Mouse (Mus musculus): ENCODE results near the gene Elavl4.

Elavl4 gene

DNA sequence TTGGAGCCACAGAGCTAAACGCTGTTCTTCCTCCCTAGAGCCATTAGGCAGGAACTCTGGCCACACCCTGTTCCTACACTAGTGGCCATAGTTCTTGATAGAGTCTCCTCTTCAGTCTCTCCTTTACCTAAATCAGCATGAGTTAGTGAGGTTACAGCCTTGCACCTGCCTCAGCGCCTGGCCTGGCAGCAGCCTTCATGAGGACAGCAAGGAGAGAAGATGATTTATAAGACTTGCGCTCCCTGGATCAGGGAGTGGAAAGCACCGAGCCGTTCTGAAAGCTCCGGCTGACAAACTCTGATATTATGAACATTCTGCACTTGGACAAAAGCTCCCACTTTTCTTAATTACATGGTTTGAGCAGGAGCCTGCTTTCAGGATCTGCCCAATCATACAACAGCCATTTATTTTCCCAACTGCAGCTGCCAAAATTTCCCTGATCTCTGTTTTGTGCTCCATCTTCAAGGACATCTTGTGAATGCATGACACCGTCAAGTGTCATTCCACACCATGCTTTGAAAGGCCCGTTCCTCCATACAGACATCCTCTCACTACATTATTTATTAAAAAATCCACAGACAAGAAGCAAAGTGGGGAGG is 87.3 kb downstream of the Elavl4 start:
- DNase-seq: no peak

GRCm38 (mm10) chr4:110257360-110257759 is 94.3 kb downstream of the Elavl4 start:
- DNase-seq: no peak

DNA sequence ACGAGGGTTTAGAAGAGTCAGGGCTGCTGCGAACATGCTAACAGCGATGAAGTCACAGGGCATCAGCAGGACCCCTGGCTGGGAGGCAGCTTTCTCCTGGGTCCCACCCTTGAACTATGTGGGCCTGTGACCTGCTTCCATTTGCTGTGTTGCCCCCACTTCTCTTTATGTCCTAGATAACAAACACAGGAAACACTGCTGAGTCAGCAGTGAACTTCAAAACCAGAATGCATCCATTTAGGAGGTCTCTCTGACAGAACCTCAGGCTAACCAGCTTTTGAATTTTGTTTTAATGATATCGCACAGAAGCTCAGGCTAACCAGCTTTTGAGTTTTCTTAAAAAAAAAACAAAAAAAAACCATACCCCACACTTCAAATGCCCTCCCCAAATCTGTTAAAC is 96.1 kb downstream of the Elavl4 start:
- no peak for DNase-seq

DNA sequence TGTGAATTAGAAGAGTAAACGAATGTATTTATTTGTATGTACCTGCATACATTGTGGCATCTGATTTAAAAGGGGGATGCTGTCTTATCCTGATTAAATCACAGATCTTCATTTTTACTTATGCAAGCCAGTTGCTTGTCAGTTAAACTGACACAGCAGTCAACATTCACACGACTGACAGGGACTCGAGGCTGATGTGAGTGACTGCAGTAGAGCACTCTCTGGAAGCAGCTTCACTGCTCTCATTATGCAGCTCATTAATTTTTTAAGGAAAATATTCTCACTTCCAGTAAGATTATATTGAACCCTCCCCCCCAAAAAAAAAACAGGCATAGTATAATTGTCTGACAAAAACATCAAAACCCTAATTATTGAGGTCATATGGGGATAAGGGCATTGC is 101.7 kb downstream of the Elavl4 start:
- no peak for DNase-seq

DNA sequence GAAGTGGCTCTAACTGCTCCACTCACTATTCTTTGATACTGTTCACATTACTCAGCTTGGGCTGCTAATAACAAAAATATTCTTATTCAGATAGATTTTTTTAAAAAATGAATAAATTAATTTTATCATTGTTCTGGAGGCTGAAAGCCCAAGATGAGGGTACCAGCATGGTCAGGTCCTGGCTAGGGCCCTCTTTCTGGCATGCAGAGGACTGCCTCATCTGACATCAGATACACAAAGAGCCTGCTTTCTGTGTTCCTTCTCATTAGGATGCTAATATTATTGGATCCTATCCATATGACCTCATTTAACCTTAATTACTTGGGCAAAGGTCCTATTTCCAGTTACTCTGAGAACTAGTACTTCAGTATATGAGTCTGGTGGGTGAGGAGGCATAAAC is 108.8 kb downstream of the Elavl4 start:
- DNase-seq: no peak

- no peak for DNase-seq
These were observed 117.2 kb downstream of the Elavl4 start for GRCm38 (mm10) chr4:110234554-110234953.

GRCm38 (mm10) chr4:110232327-110232726 is 119.4 kb downstream of the Elavl4 start:
- DNase-seq: no peak

DNA sequence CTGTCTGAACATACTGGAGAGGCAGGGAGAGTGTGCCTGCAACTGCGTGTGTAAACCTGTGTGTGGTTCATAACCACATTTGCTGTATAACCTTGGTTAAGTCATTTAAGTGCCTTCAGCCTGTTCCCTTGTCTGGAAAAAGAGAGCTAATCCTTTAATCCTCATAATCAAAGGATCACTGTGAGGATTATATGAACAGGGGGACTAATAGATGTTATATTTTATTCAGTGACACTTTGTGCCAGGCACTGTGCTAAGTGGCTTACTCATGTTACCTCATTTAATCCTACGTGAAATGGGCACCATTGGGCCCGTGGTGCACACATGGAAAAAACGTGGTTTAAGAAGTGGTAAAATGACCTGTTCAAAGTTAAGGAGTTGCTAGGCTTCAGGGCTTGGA is 119.9 kb downstream of the Elavl4 start:
- no peak for DNase-seq

DNA sequence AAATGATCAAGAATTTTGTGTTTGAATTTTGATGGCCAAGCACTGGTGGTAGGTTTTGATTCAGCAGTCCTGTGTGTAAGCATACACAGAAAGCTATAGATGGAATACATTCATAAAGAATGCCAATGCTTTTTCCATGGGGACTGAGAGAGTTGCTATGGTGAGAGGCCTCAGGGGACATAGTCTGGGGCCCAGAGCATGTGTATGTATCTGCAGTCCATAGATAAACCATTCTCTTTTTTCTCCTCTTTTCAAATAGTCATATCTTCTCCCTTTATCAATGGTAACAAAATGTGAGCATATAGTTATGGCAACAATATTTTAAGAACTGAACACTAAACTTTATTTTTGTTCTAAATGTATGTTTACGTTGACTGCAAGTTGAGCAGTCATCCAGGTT is 122.1 kb downstream of the Elavl4 start:
- no peak for DNase-seq

DNA sequence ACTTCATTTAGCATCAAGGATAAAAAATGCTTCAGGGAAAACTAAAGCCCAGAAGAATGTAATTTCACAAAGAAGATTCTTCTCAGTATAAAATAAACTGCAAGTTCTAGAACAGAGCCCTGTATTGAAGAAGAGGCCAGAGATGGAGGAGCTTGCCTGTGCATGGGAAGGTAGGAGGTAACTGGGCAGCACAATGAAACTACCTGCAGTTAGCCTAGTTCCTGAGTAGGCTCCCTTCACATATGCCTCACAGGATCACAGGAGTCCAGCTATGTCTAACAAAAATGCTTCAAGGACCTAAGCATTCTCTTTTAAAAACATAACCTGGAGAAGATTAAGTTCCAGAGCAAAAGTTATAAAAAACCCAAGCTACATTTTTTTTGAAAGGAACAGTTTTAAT is 122.5 kb downstream of the Elavl4 start:
- DNase-seq: no peak

GRCm38 (mm10) chr4:110227621-110228031 is 124.1 kb downstream of the Elavl4 start:
- DNase-seq: no peak

DNA sequence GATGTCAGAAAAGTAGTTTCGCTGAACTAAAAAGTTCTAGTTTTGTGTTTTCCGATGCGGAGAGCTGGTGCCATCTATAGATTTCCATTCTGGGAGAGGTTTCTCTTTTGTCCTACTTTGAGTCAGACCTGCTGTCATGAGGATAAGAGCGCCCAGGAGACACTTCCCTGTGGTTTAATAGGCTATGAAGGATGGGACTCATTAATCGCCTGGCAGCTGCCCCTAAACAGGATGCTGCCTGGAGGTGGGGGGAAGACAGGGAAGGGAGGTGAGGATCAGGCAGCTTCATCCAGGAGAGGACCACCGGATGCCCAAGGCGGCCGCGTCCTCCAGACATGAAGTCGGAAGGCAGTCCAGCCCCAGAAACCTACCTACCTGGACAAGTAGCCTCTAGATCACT is 126.2 kb downstream of the Elavl4 start:
- no peak for DNase-seq

DNA sequence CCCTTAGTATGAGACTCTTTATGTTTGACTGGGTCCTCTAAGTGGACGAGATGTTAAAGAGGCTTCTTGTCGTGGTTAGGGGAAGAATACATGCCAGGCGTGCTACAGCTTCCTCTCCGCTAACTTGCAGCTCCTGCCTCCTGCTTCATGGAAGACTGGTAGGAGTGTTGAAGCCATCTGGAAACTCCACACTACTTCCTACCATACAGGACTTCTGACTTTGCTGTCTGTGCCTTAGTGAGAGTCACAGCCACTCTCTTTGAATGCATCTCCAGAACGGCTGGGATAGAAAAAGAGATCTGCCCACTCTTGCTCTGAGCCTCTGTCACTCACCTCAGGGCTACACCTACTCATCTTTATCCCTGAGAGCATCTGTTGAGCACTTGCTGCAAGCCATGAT is 132.9 kb downstream of the Elavl4 start:
- DNase-seq: no peak

GRCm38 (mm10) chr4:110217553-110217952 is 134.2 kb downstream of the Elavl4 start:
- no peak for DNase-seq

DNA sequence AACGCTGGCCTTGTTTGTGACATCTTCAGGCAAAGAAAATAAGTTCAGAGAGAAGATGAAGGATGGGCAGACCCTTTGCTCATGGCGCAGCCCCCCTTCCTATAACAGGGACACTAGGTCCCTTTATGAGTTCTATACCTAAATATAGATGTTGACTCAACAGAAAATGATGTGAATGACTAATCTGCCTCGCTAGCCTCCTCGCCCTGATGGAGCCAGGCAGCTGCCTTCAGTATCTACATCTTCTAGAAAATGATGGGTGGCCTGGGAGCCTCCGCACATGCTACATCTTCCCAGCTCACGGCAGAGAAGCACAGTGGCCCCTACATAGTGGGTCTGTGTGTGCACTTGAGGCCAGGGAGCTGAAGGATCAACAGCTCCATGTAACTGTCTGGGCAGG is 137.2 kb downstream of the Elavl4 start:
- DNase-seq: no peak

- DNase-seq: no peak
These were observed 138.0 kb downstream of the Elavl4 start for GRCm38 (mm10) chr4:110213666-110214065.

GRCm38 (mm10) chr4:110210246-110210645 is 141.5 kb downstream of the Elavl4 start:
- DNase-seq: no peak

GRCm38 (mm10) chr4:110209613-110210012 is 142.1 kb downstream of the Elavl4 start:
- no peak for DNase-seq

DNA sequence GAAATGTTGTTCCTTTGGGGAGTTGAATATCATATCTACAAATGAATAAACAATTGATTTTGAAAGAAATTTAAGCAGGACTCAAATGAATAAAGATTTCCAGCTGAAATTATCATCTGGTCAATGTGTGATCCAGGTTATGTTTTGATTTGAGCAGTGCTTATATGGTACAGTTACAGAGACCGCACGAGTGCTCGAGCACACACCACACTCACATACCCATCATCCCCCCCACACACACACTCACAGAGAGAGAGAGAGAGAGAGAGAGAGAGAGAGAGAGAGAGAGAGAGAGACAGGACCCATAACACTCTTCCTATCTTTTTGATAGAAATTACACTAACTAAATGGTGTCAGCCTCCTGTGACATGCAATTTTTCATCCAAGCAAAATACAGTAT is 150.0 kb downstream of the Elavl4 start:
- DNase-seq: no peak

- no peak for DNase-seq
These were observed 151.8 kb downstream of the Elavl4 start for GRCm38 (mm10) chr4:110199897-110200296.

- DNase-seq: no peak
These were observed 153.1 kb downstream of the Elavl4 start for GRCm38 (mm10) chr4:110198600-110198999.

- no peak for DNase-seq
These were observed 174.4 kb downstream of the Elavl4 start for GRCm38 (mm10) chr4:110177263-110177662.

- DNase-seq: no peak
These were observed 179.7 kb downstream of the Elavl4 start for GRCm38 (mm10) chr4:110172028-110172427.

GRCm38 (mm10) chr4:110165217-110165616 is 186.5 kb downstream of the Elavl4 start:
- no peak for DNase-seq

DNA sequence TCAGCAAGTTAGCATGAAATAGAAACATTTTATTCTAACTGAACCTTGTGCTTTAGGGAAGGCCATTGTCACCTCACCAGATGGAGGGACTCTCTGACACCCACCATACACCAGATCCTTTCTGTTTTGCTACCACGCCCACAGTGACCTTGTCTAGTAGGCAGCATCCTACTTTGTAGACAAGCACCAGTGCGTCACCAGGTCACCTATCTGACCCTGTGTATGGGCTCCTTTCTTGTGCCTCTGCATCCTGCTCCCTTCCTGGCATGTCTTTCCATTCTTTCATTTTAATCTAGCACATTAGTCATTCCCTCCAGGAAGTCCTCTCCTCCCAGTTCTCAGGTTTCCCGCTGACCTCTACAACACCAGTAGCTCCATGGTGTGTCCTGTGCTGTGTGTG is 190.1 kb downstream of the Elavl4 start:
- no peak for DNase-seq
